Mouse (Mus musculus) midbrain, postnatal 0 days (tissue): ENCODE results near the gene Cadm4. TPM values are rescaled to one million over a fixed set of nuclear protein-coding genes. Genes with fewer than 3 reads are reported as not detected.

Experiments
- ATAC-seq: fragments of 200-750 bp; cut with Nextera tagmentation; 2 replicates; pipeline ENCODE4 v1.8.0; 2017; ENCODE audit warnings: moderate number of reproducible peaks, mild to moderate bottlenecking, moderate TSS enrichment, moderate library complexity; ENCODE audit not compliant: low FRiP score
- DNase-seq: peaks from one replicate; pipeline ENCODE4 v3.0.0-alpha.2; 2015; ENCODE audit warnings: low spot score
- H3K27ac ChIP-seq: fragments of 300-500 bp; sonication (generic); 2 replicates; pipeline ENCODE4 v1.5.1; 2014; ENCODE audit warnings: low read depth, mild to moderate bottlenecking, low read length, mixed read lengths
- H3K27me3 ChIP-seq: fragments of 300-500 bp; sonication (generic); 2 replicates; pipeline ENCODE4 v1.6.1; 2014; ENCODE audit warnings: low read length, control low read depth, mixed read lengths; ENCODE audit not compliant: insufficient read depth
- H3K36me3 ChIP-seq: fragments of 300-500 bp; sonication (generic); 2 replicates; pipeline ENCODE4 v1.6.1; 2014; ENCODE audit warnings: low read length, control low read depth, mixed read lengths; ENCODE audit not compliant: insufficient read depth
- H3K4me1 ChIP-seq: fragments of 300-500 bp; sonication (generic); 2 replicates; pipeline ENCODE4 v1.6.1; 2014; ENCODE audit warnings: mild to moderate bottlenecking, control low read depth, antibody characterized with exemption, low read length, mixed read lengths; ENCODE audit not compliant: insufficient read depth
- H3K4me2 ChIP-seq: fragments of 300-500 bp; sonication (generic); 2 replicates; pipeline ENCODE4 v1.6.1; 2014; ENCODE audit warnings: low read depth, mild to moderate bottlenecking, low read length, mixed read lengths; ENCODE audit not compliant: poor library complexity, severe bottlenecking
- H3K4me3 ChIP-seq: fragments of 300-500 bp; sonication (generic); 2 replicates; pipeline ENCODE4 v1.5.1; 2014; ENCODE audit warnings: low read depth, mild to moderate bottlenecking, low read length, moderate library complexity
- H3K9ac ChIP-seq: fragments of 300-500 bp; sonication (generic); replicated peaks from 2 replicates; pipeline ENCODE4 v1.6.1; 2014; ENCODE audit warnings: mild to moderate bottlenecking, low read length, moderate library complexity, mixed read lengths; ENCODE audit not compliant: poor library complexity, severe bottlenecking
- H3K9me3 ChIP-seq: fragments of 300-500 bp; sonication (generic); 2 replicates; pipeline ENCODE4 v1.6.1; 2016; ENCODE audit warnings: low read length, control low read depth
- CTCF ChIP-seq: IDR thresholded peaks from 2 replicates; pipeline ENCODE4 v1.5.1; 2016; ENCODE audit warnings: antibody characterized with exemption, mild to moderate bottlenecking
- WGBS: fragments of 180-500 bp; shearing (Covaris S2); extraction: QIAGEN DNeasy Blood & Tissue Kit; methylation state at CpG from one replicate; pipeline ENCODE4 v1.1.7; 2014; 5-methylcytosine and 5-hydroxymethylcytosine counted together
- polyA plus RNA-seq: library from polyadenylated mRNA; unstranded; fragments of >200 nt; fragmentation: Nextera tagmentation; extraction: Ambion mirVana; gene quantifications from 2 replicates; pipeline ENCODE4 v1.2.1, GENCODE M21; 2015
- total RNA-seq: library from RNA; depleted of rRNA; stranded (reverse); fragments of >200 nt; gene quantifications from 2 replicates; pipeline ENCODE4 v1.2.3, GENCODE M21; 2014

The Cadm4 gene
- total and polyA plus RNA-seq, 2 experiments from 2014 or later, result 88.1 to 354 TPM

DNA sequence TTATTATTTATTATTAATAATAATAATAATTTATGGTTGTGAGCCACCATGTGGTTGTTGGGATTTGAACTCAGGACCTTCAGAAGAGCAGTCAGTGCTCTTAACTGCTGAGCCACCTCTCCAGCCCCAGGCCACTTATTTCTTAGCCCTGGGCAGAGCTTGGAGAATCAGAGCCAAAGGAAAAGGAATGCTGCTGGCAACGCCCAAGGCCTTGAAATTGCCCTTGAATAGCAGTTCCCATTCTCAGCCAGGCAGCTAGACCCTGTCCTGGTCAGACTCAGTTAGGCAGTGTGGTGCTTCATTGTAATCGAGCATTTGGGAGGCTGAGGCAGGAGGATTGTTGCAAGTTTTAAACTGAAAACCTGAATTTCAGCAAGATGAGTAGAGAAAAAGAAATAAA is 27.6 kb upstream of the Cadm4 start:
- DNase-seq (no peak), ATAC-seq (no peak)
- H3K27me3 ChIP-seq, result no peaks in the 10 kb centered on the region
- H3K4me3 ChIP-seq, result no peak overlapping the region
- H3K9me3 ChIP-seq, result no peaks in the 10 kb centered on the region
- 75% methylated on average over 2 of the region's 2 CpGs for WGBS
- no peaks in the 10 kb centered on the region for H3K36me3 ChIP-seq
- H3K4me2 ChIP-seq, result no peak overlapping the region
- no peaks in the 10 kb centered on the region for H3K4me1 ChIP-seq
- no peak overlapping the region for H3K9ac ChIP-seq
- no peak overlapping the region for H3K27ac ChIP-seq
- TF ChIP-seq CTCF, result no peak

DNA sequence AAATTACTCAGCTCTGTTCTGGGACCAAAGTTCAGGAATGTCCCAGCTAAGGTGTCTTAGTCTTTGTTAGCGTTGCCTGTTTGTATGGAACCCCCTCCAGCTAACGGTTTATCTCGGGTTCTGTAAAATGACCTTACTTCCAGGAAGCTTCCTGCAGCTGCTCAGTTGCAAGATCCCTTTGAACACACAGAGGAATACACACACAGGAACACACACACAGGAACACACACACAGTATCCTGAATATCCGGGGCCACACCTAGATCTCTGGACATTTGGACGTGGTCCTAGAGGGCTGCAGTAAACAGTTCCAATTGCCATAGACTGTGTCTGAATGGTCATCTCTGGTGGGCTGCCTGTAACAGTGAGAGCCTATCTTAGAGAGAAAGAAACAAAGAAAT is 26.1 kb upstream of the Cadm4 start:
- Histone ChIP-seq H3K36me3 (no peaks in the 10 kb centered on the region), H3K27ac (no peak overlapping the region), H3K4me1 (no peaks in the 10 kb centered on the region), H3K4me3 (no peak overlapping the region), H3K4me2 (no peak overlapping the region), H3K9ac (no peak overlapping the region), H3K27me3 (no peaks in the 10 kb centered on the region), H3K9me3 (no peaks in the 10 kb centered on the region)
- no peak for ATAC-seq
- DNase-seq, result no peak
- WGBS, result 76% methylated on average over 5 of the region's 5 CpGs
- TF ChIP-seq CTCF, result no peak

DNA sequence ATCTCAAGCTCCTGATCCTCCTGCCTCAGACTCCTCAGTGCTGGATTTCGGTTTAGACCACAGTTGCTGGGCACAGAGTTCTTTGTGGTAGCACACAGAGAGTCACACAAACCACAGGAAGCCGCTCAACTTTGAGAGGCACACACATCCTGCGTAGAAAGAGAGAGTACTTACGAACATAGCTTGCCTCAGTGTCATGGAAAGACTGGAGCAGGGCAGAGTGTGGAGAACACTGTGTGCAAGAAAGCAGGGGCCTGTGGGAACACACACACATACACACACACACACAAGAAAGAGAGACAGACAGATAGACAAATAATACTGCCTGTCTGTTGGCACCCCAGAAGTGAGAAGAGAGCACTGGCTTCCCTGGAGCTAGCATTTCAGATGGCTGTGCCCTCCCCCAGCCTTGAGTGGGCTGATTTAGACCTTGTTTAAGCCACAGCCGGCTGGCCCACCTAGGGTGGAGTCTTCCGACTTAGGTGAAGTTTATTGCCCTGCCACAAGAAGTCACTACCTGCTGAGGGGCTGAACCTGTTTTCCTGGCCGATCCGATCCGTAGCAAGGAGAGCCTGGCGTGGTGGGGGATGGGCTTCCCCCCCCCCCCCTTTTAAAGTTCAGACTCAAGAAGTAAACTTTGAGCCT is 24.0 kb upstream of the Cadm4 start:
- WGBS, result 73% methylated on average over 10 of the region's 10 CpGs
- no peak for TF ChIP-seq CTCF
- no peak overlapping the region for H3K4me2 ChIP-seq

DNA sequence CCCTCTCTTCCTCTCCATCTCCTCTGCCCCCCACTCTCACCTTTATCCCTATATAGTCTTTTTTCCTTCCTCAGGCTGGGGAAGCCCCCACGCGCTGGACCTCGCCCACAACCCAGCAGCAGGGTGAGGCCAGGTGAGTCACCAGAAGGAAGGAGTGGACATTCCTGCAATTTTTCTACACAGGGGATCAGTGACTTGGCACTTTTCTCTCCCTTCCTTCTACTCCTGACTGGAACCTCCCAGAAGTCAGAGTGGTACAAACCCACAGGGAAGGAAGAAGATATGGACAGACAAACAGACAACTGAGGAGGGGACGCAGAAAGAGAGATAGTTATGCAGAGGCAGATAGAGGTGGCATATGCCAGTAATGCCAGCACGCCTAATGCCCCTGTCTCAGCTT is 22.4 kb upstream of the Cadm4 start:
- ATAC-seq (no peak), DNase-seq (no peak)
- H3K9me3 ChIP-seq, result no peaks in the 10 kb centered on the region
- H3K4me3 ChIP-seq, result no peak overlapping the region
- H3K36me3 ChIP-seq, result no peaks in the 10 kb centered on the region
- no peak overlapping the region for H3K4me2 ChIP-seq
- H3K27me3 ChIP-seq, result 0 out of 2 replicates have a peak, but pooled peaks cover 4% of the 10 kb centered on the region
- no peak overlapping the region for H3K27ac ChIP-seq
- no peak overlapping the region for H3K9ac ChIP-seq
- WGBS, result 75% methylated on average over 5 of the region's 5 CpGs
- H3K4me1 ChIP-seq, result no peaks in the 10 kb centered on the region
- TF ChIP-seq CTCF, result no peak

More for the DNA sequence above, 24.0 kb upstream of the Cadm4 start:
- DNase-seq (no peak), ATAC-seq (no peak)
- Histone ChIP-seq H3K27ac (no peak overlapping the region), H3K36me3 (no peaks in the 10 kb centered on the region), H3K4me3 (no peak overlapping the region), H3K9ac (no peak overlapping the region), H3K27me3 (0 out of 2 replicates have a peak, but pooled peaks cover 4% of the 10 kb centered on the region), H3K9me3 (no peaks in the 10 kb centered on the region), H3K4me1 (no peaks in the 10 kb centered on the region)

DNA sequence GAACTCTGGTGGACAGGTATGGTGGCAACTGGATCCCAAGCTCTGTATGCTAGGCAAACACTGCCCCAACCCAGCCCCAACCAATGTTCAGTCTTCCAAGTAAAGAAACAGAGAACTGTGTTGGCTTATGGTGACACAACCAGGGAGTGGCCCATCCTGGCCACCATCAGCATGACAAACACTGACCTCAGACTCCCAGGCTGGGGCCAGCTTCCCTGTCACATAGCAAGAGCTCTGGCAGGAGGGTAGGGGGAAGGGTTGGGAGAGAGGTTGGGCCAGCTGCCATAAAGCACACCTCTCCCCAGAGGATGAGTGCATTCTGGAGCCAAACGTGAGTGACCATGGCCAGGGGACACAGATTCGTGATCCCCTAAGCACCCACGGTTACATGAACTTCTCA is 22.0 kb upstream of the Cadm4 start:
- Histone ChIP-seq H3K4me3 (no peak overlapping the region), H3K9me3 (no peaks in the 10 kb centered on the region), H3K4me1 (no peaks in the 10 kb centered on the region), H3K9ac (no peak overlapping the region), H3K27me3 (0 out of 2 replicates have a peak, but pooled peaks cover 4% of the 10 kb centered on the region), H3K4me2 (no peak overlapping the region), H3K27ac (no peak overlapping the region), H3K36me3 (no peaks in the 10 kb centered on the region)
- TF ChIP-seq CTCF, result no peak
- WGBS, result 68% methylated on average over 3 of the region's 3 CpGs
- DNase-seq, result no peak
- no peak for ATAC-seq

DNA sequence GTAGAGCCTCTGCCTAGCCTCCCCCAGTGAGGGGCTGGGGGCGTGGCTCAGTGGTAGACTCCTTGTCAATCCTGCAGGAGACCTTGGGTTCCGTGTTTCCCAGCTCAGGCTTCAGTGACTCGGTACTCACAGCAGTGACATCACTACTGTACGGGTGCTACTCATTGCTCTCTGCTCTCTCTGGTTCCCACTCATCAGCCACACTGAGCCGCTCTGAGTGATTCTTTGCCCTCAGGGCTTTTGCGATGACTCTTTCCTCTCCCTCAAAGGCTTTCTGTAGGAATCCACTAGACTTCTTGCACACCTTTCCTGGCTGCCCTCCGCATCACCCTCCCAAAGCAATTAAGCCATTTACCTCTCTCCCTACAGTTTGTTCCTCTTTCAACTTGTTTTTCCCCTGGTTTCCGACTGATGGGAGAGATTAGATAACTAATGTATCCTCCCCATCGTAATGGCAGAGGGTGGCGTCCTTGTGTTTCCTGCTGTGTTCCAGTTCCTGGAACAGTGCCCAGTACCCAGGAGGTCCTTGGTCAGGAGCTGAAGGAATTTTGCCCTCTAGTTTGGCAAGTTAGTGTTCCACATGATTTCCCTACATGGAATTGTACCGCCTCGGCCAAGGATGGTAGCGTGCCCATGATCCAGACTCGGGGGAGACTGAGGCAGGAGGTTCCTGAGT is 20.3 kb upstream of the Cadm4 start:
- H3K27ac ChIP-seq, result no peak overlapping the region
- no peak overlapping the region for H3K4me3 ChIP-seq
- H3K4me2 ChIP-seq, result no peak overlapping the region
- H3K27me3 ChIP-seq, result 0 out of 2 replicates have a peak, but pooled peaks cover 4% of the 10 kb centered on the region
- no peaks in the 10 kb centered on the region for H3K4me1 ChIP-seq
- H3K9ac ChIP-seq, result no peak overlapping the region
- no peaks in the 10 kb centered on the region for H3K36me3 ChIP-seq
- WGBS, result 71% methylated on average over 14 of the region's 14 CpGs
- ATAC-seq (no peak), DNase-seq (no peak)
- no peak for TF ChIP-seq CTCF
- no peaks in the 10 kb centered on the region for H3K9me3 ChIP-seq
